Mouse (Mus musculus): ENCODE results near the gene Parva. TPM values are rescaled to one million over a fixed set of nuclear protein-coding genes. Genes with fewer than 3 reads are reported as not detected.

Parva gene
- total and polyA plus RNA-seq, 3 experiments: 0.08 to 1.1 (median 0.15) TPM

DNA sequence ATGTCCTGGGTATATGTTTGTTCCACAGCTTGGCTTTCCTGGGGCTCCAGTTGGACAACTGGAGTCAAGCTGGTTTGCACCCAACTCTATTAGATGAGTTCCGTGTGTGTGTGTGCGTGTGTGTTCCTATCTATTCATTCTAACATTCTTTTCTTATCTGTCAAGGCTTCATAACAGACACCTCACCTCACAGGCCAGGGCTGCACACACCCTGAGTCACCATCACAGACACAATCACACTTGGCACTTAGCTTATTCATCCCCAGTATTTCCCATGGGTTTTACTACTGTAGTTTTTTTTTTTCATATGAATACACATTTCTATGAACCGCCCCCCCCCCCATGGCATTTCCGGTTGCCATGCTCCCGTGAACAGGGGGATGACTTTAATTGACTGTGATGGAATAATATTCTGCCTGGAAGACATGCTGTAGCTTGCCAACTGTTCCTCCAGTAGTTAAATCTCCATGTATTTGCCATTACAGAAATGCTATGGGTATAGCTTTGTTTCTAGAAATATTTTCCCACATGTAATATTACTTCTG lies 28.3 kb downstream of the Parva start:
- dilution Hi-C loops (cut with MboI; ENCODE audit: extremely low pct_ligation_motif_present, extremely low pct_unique_long_range_greater_than_20kb, low sequenced_read_pairs): no loop called here
- in situ Hi-C loops (cut with MboI; ENCODE audit: low pct_ligation_motif_present, low pct_unique_long_range_greater_than_20kb, low sequenced_read_pairs): no loop called here
- no peak overlapping the region for H3K4me2 ChIP-seq (ENCODE audit: insufficient read depth, low read depth, poor library complexity, severe bottlenecking)

DNA sequence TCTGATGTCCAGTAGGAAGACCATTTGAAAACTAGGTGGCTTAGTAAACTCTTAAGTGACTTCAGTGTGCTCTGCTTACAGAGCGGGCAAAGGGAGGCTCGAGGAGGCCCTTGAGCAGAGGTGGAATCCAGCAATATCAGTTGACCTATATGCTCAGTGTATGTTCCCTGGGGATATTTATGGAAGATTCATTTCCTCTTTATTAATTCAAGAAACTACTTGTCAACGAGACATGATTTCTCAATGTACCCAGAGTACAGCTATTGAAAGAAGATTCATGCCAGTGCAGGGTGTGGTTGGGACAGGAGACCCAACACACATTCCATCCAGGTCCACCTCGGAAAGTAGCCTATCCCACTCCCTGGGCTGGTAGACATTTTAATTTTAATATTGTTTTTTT lies 30.1 kb downstream of the Parva start:
- Histone ChIP-seq H3K4me2 (ENCODE audit: insufficient read depth, low read depth, poor library complexity, severe bottlenecking) (no peak overlapping the region), H3K9me3 (replicated peaks; ENCODE audit: low read length) (no peaks in the 10 kb centered on the region), H3K27ac (ENCODE audit: insufficient read depth, low read depth) (no peak overlapping the region), H3K4me3 (replicated peaks in 1 of 3; ENCODE audit: low read depth in 2 of 3, low read length in 2 of 3, poor library complexity in 1 of 3) (no peak overlapping the region), H3K79me2 (replicated peaks; ENCODE audit: control insufficient read depth, extremely low read depth, insufficient read depth, poor library complexity, severe bottlenecking) (no peaks in the 10 kb centered on the region), H3K36me3 (replicated peaks in 1 of 2; ENCODE audit: control insufficient read depth in 1 of 2, insufficient read depth in 1 of 2, low read length in 1 of 2) (no peaks in the 10 kb centered on the region), H3K4me1 (ENCODE audit: control insufficient read depth in 1 of 2, insufficient read depth in 2 of 2) (no peaks in the 10 kb centered on the region), H3K9ac (ENCODE audit: insufficient read depth, low read depth) (no peak overlapping the region), H3K27me3 (replicated peaks) (no peaks in the 10 kb centered on the region)
- dilution Hi-C loops (cut with MboI; ENCODE audit: extremely low pct_ligation_motif_present, extremely low pct_unique_long_range_greater_than_20kb, low sequenced_read_pairs): no loop called here
- in situ Hi-C loops (cut with MboI; ENCODE audit: low pct_ligation_motif_present, low pct_unique_long_range_greater_than_20kb, low sequenced_read_pairs): no loop called here
- no peak for TF ChIP-seq ZKSCAN1 (IDR thresholded peaks at IDR 0.05; ENCODE audit: borderline replicate concordance, low read depth, low read length)
- TF ChIP-seq NELFE (IDR thresholded peaks at IDR 0.05; ENCODE audit: low read depth, low read length): no peak
- TF ChIP-seq ZMIZ1 (IDR thresholded peaks at IDR 0.05; ENCODE audit: low read depth, low read length): no peak
- DNase-seq (ENCODE audit: extremely low read depth): no peak

More for the DNA sequence above, 28.3 kb downstream of the Parva start:
- Histone ChIP-seq H3K27me3 (replicated peaks) (no peaks in the 10 kb centered on the region), H3K4me3 (replicated peaks in 1 of 3; ENCODE audit: low read depth in 2 of 3, low read length in 2 of 3, poor library complexity in 1 of 3) (no peak overlapping the region), H3K9me3 (replicated peaks; ENCODE audit: low read length) (no peaks in the 10 kb centered on the region), H3K79me2 (replicated peaks; ENCODE audit: control insufficient read depth, extremely low read depth, insufficient read depth, poor library complexity, severe bottlenecking) (no peaks in the 10 kb centered on the region), H3K9ac (ENCODE audit: insufficient read depth, low read depth) (no peak overlapping the region), H3K36me3 (replicated peaks in 1 of 2; ENCODE audit: control insufficient read depth in 1 of 2, insufficient read depth in 1 of 2, low read length in 1 of 2) (no peaks in the 10 kb centered on the region), H3K27ac (ENCODE audit: insufficient read depth, low read depth) (no peak overlapping the region), H3K4me1 (ENCODE audit: control insufficient read depth in 1 of 2, insufficient read depth in 2 of 2) (no peaks in the 10 kb centered on the region)
- no peak for DNase-seq (ENCODE audit: extremely low read depth)
- TF ChIP-seq USF2 (conservative IDR thresholded peaks at IDR 0.05; ENCODE audit: low read depth, low read length) (no peak), E2F4 (IDR thresholded peaks at IDR 0.05; ENCODE audit: insufficient replicate concordance, low read depth, low read length) (no peak), IRF4 (IDR thresholded peaks at IDR 0.05; ENCODE audit: low read depth, low read length) (no peak), CHD2 (IDR thresholded peaks at IDR 0.05; ENCODE audit: low read length) (no peak), UBTF (IDR thresholded peaks at IDR 0.05; ENCODE audit: low read depth, low read length) (no peak), MAX (IDR thresholded peaks at IDR 0.05; ENCODE audit: low read length) (no peak), MEF2A (IDR thresholded peaks at IDR 0.05; ENCODE audit: borderline replicate concordance, low read depth, low read length) (no peak), JUND (conservative IDR thresholded peaks at IDR 0.05; ENCODE audit: low read depth, low read length) (no peak), NELFE (IDR thresholded peaks at IDR 0.05; ENCODE audit: low read depth, low read length) (no peak), TBP (conservative IDR thresholded peaks at IDR 0.05; ENCODE audit: low read depth, low read length) (no peak)

DNA sequence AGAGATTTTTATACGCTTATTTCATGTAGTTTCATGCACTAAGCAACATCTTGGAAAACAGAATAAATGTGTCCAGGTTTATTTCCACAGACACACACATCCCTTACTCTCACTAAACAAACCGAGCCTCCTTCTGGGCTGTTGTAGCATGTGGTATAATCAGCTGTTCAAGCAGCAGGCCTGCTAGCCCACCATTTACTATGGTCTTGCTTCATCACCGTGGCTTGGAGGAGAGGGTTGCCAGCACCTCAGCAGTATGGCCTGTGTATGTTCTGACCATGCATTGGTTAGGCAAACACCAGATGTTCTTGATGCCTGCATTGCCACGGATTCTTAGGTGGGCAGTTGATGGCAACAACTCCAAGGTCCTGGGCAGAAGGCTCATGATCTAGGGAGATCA lies 30.6 kb downstream of the Parva start:
- no peaks in the 10 kb centered on the region for H3K4me1 ChIP-seq (ENCODE audit: control insufficient read depth in 1 of 2, insufficient read depth in 2 of 2)
- H3K9ac ChIP-seq (ENCODE audit: insufficient read depth, low read depth): no peak overlapping the region
- dilution Hi-C loops (cut with MboI; ENCODE audit: extremely low pct_ligation_motif_present, extremely low pct_unique_long_range_greater_than_20kb, low sequenced_read_pairs) (no loop called here), in situ Hi-C loops (cut with MboI; ENCODE audit: low pct_ligation_motif_present, low pct_unique_long_range_greater_than_20kb, low sequenced_read_pairs) (no loop called here)
- H3K79me2 ChIP-seq (replicated peaks; ENCODE audit: control insufficient read depth, extremely low read depth, insufficient read depth, poor library complexity, severe bottlenecking): no peaks in the 10 kb centered on the region
- TF ChIP-seq E2F4 (IDR thresholded peaks at IDR 0.05; ENCODE audit: insufficient replicate concordance, low read depth, low read length) (no peak), UBTF (IDR thresholded peaks at IDR 0.05; ENCODE audit: low read depth, low read length) (no peak), NRF1 (IDR thresholded peaks at IDR 0.05; ENCODE audit: low read depth, low read length) (no peak), ZC3H11A (IDR thresholded peaks at IDR 0.05; ENCODE audit: low read depth, low read length) (no peak), POLR2A (IDR thresholded peaks at IDR 0.05; ENCODE audit: low read depth, low read length) (no peak), CHD2 (IDR thresholded peaks at IDR 0.05; ENCODE audit: low read length) (no peak), MAZ (IDR thresholded peaks at IDR 0.05; ENCODE audit: low read depth, low read length) (no peak), EP300 (IDR thresholded peaks at IDR 0.05; ENCODE audit: low read length) (no peak), JUND (conservative IDR thresholded peaks at IDR 0.05; ENCODE audit: low read depth, low read length) (no peak), CHD1 (IDR thresholded peaks at IDR 0.05; ENCODE audit: low read depth, low read length) (no peak), MXI1 (IDR thresholded peaks at IDR 0.05; ENCODE audit: low read depth, low read length) (no peak), SMC3 (IDR thresholded peaks at IDR 0.05; ENCODE audit: low read depth, low read length) (no peak)
- H3K9me3 ChIP-seq (replicated peaks; ENCODE audit: low read length): no peaks in the 10 kb centered on the region
- no peaks in the 10 kb centered on the region for H3K27me3 ChIP-seq (replicated peaks)
- H3K27ac ChIP-seq (ENCODE audit: insufficient read depth, low read depth): no peak overlapping the region
- H3K4me2 ChIP-seq (ENCODE audit: insufficient read depth, low read depth, poor library complexity, severe bottlenecking): no peak overlapping the region
- H3K4me3 ChIP-seq (replicated peaks in 1 of 3; ENCODE audit: low read depth in 2 of 3, low read length in 2 of 3, poor library complexity in 1 of 3): no peak overlapping the region
- no peaks in the 10 kb centered on the region for H3K36me3 ChIP-seq (replicated peaks in 1 of 2; ENCODE audit: control insufficient read depth in 1 of 2, insufficient read depth in 1 of 2, low read length in 1 of 2)
- DNase-seq (ENCODE audit: extremely low read depth): no peak
